Mouse (Mus musculus): Measurements from ENCODE around the gene Clint1. TPM values are rescaled to one million over a fixed set of nuclear protein-coding genes. Genes with fewer than 3 reads are reported as not detected.

Gene Clint1
- 58.3 and 62.7 TPM in 2 replicates for polyA plus RNA-seq (2012; rRNA removed)

GRCm38 (mm10) chr11:45851516-45852123 lies at the start of gene Clint1:
Clint1 (plus strand) TSS chr11:45852051.

GRCm38 (mm10) chr11:45944643-45945156 lies 92.8 kb downstream of the Clint1 start, which contains the start of gene Lsm11:
Lsm11 (minus strand) TSS chr11:45944935.

GRCm38 (mm10) chr11:45955127-45955627 lies 103.3 kb downstream of the Clint1 start, which contains the start of gene Thg1l:
Thg1l (minus strand) TSS chr11:45955494.

Other genes starting within 250 kb of the Clint1 start
- gene Lsm11, start 92.9 kb downstream of the Clint1 start, polyA plus RNA-seq (2012; rRNA removed) = 18.1 and 18.6 TPM in 2 replicates
- 12.7 and 14.4 TPM in 2 replicates for gene Thg1l, start 103.4 kb downstream of the Clint1 start, polyA plus RNA-seq (2012; rRNA removed)
- gene Sox30, start 128.3 kb downstream of the Clint1 start, polyA plus RNA-seq (2012; rRNA removed) = 0.31 and 0.53 TPM in 2 replicates
- 6.2 and 7.4 TPM in 2 replicates for gene Gm12166, start 200.3 kb downstream of the Clint1 start, polyA plus RNA-seq (2012; rRNA removed)
- gene Adam19, start 203.9 kb downstream of the Clint1 start, polyA plus RNA-seq (2012; rRNA removed) = 16.3 and 21.8 TPM in 2 replicates

Data from central nervous system, embryonic 14 days (tissue).